Mouse (Mus musculus): Measurements from ENCODE around the gene Fgd3. TPM values are rescaled to one million over a fixed set of nuclear protein-coding genes. Genes with fewer than 3 reads are reported as not detected.

The Fgd3 gene
- polyA plus RNA-seq, 1 experiment: 0.37 TPM

DNA sequence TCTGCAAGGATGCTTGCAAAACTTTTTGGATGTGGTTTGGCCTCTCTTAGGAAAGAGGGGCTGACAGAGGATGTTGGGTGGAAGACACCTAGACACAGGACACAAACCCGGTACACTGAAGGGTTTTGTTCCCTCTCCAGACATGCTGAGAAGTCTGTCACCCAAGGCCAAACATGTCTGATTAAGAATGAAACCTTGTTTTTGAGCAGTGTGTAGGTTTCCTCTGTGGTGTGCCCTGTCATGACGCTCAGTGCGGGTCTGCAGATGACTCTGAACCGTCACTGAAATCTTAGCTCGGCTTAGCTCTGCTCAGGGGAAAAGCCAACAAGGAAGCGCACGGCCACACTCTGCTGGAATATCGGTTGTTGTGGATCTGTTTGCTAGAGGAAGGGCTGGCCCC, 49.6 kb downstream of the Fgd3 start:
- no peaks in the 10 kb centered on the region for H3K27me3 ChIP-seq (ENCODE audit: control insufficient read depth, insufficient read depth, low read length, poor library complexity, severe bottlenecking)
- H3K36me3 ChIP-seq (ENCODE audit: control insufficient read depth, insufficient read depth, low read length, poor library complexity, severe bottlenecking): no peaks in the 10 kb centered on the region
- no peaks in the 10 kb centered on the region for H3K9me3 ChIP-seq (replicated peaks; ENCODE audit: control insufficient read depth, insufficient read depth, low read length, poor library complexity, severe bottlenecking)
- no peak overlapping the region for H3K27ac ChIP-seq (ENCODE audit: insufficient read depth, low read length)
- TF ChIP-seq POLR2A (IDR thresholded peaks at IDR 0.05; ENCODE audit: insufficient read depth, low read length): no peak
- no peak for TF ChIP-seq CTCF (IDR thresholded peaks at IDR 0.05; ENCODE audit: low read depth, low read length)
- no peak for TF ChIP-seq EP300 (IDR thresholded peaks at IDR 0.05; ENCODE audit: insufficient read depth, low read depth, low read length)
- no peak overlapping the region for H3K9ac ChIP-seq (ENCODE audit: low read depth, poor library complexity, severe bottlenecking)
- H3K4me3 ChIP-seq (ENCODE audit: low read depth, low read length): no peak overlapping the region
- H3K4me1 ChIP-seq (ENCODE audit: control insufficient read depth, insufficient read depth, low read length): no peaks in the 10 kb centered on the region

GRCm38 (mm10) chr13:49267645-49268044, 52.5 kb downstream of the Fgd3 start:
- Histone ChIP-seq H3K9me3 (replicated peaks; ENCODE audit: control insufficient read depth, insufficient read depth, low read length, poor library complexity, severe bottlenecking) (no peaks in the 10 kb centered on the region), H3K4me1 (ENCODE audit: control insufficient read depth, insufficient read depth, low read length) (no peaks in the 10 kb centered on the region), H3K27ac (ENCODE audit: insufficient read depth, low read length) (no peak overlapping the region), H3K36me3 (ENCODE audit: control insufficient read depth, insufficient read depth, low read length, poor library complexity, severe bottlenecking) (no peaks in the 10 kb centered on the region), H3K9ac (ENCODE audit: low read depth, poor library complexity, severe bottlenecking) (no peak overlapping the region), H3K4me3 (ENCODE audit: low read depth, low read length) (no peak overlapping the region), H3K27me3 (ENCODE audit: control insufficient read depth, insufficient read depth, low read length, poor library complexity, severe bottlenecking) (no peaks in the 10 kb centered on the region)
- no peak for TF ChIP-seq POLR2A (IDR thresholded peaks at IDR 0.05; ENCODE audit: insufficient read depth, low read length)

DNA sequence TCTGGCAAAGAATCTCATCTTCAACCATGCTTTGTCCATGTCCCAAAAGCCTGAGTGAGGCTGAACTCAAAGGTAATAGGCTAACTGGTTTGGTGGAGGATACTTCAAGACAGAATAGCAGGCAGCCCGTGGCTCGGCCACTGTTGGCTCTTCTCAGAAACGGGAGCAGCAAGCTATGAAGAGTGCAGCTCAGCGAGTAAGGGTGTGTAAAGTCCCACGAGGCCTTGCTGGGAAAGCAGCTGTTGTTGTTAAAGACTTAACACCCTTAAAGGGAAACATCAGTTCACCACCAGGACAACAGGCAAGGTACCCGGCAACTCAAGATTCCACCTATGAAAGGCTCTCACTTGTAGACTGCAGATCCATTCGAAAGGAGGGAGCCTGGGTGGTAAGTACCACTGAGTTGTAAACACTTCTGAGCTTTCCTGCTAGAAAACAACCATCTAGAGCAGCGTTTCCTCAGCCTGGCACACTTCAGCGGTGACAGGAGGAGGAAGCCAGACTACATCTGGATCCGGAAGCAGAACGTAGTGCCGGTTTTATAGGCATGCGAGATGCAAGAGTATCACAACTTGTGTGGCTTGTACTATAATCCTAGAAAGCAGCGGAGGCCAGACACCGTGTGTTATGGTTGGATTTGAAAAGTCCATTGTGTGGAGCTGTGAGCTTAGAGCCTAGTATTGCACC, 59.9 kb downstream of the Fgd3 start:
- Histone ChIP-seq H3K4me3 (ENCODE audit: low read depth, low read length) (no peak overlapping the region), H3K9ac (ENCODE audit: low read depth, poor library complexity, severe bottlenecking) (no peak overlapping the region), H3K4me1 (ENCODE audit: control insufficient read depth, insufficient read depth, low read length) (no peaks in the 10 kb centered on the region), H3K9me3 (replicated peaks; ENCODE audit: control insufficient read depth, insufficient read depth, low read length, poor library complexity, severe bottlenecking) (no peaks in the 10 kb centered on the region), H3K27ac (ENCODE audit: insufficient read depth, low read length) (no peak overlapping the region), H3K27me3 (ENCODE audit: control insufficient read depth, insufficient read depth, low read length, poor library complexity, severe bottlenecking) (no peaks in the 10 kb centered on the region), H3K36me3 (ENCODE audit: control insufficient read depth, insufficient read depth, low read length, poor library complexity, severe bottlenecking) (no peaks in the 10 kb centered on the region)
- TF ChIP-seq POLR2A (IDR thresholded peaks at IDR 0.05; ENCODE audit: insufficient read depth, low read length) (no peak), EP300 (IDR thresholded peaks at IDR 0.05; ENCODE audit: insufficient read depth, low read depth, low read length) (no peak), CTCF (IDR thresholded peaks at IDR 0.05; ENCODE audit: low read depth, low read length) (no peak)

GRCm38 (mm10) chr13:49257819-49258313, 62.2 kb downstream of the Fgd3 start:
- Histone ChIP-seq H3K36me3 (ENCODE audit: control insufficient read depth, insufficient read depth, low read length, poor library complexity, severe bottlenecking) (no peaks in the 10 kb centered on the region), H3K9me3 (replicated peaks; ENCODE audit: control insufficient read depth, insufficient read depth, low read length, poor library complexity, severe bottlenecking) (no peaks in the 10 kb centered on the region), H3K4me3 (ENCODE audit: low read depth, low read length) (no peak overlapping the region), H3K27ac (ENCODE audit: insufficient read depth, low read length) (no peak overlapping the region), H3K4me1 (ENCODE audit: control insufficient read depth, insufficient read depth, low read length) (no peaks in the 10 kb centered on the region), H3K27me3 (ENCODE audit: control insufficient read depth, insufficient read depth, low read length, poor library complexity, severe bottlenecking) (no peaks in the 10 kb centered on the region), H3K9ac (ENCODE audit: low read depth, poor library complexity, severe bottlenecking) (no peak overlapping the region)
- TF ChIP-seq POLR2A (IDR thresholded peaks at IDR 0.05; ENCODE audit: insufficient read depth, low read length) (no peak), CTCF (IDR thresholded peaks at IDR 0.05; ENCODE audit: low read depth, low read length) (no peak), EP300 (IDR thresholded peaks at IDR 0.05; ENCODE audit: insufficient read depth, low read depth, low read length) (no peak)

DNA sequence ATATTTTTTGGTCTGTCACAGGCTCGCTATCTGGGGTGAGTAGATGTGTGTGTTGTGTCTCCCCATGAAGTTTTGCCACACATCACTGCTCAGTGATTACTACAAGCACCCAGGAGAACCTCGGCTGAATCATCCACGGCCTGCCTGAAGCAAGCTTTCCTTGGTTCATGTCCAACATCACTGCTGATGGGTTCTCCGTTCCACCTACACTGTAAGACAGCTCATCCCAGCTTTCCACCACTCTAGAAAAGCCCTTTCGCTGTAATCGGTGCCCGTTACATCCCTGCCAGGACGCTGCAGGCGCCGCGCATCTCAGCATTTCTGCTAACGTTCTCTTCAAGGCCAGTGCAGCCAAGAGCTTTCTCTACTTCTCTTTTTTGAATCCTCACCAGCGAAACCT, 67.4 kb downstream of the Fgd3 start:
- Histone ChIP-seq H3K27me3 (ENCODE audit: control insufficient read depth, insufficient read depth, low read length, poor library complexity, severe bottlenecking) (no peaks in the 10 kb centered on the region), H3K9ac (ENCODE audit: low read depth, poor library complexity, severe bottlenecking) (no peak overlapping the region), H3K4me3 (ENCODE audit: low read depth, low read length) (no peak overlapping the region), H3K36me3 (ENCODE audit: control insufficient read depth, insufficient read depth, low read length, poor library complexity, severe bottlenecking) (no peaks in the 10 kb centered on the region), H3K4me1 (ENCODE audit: control insufficient read depth, insufficient read depth, low read length) (peaks cover 2% of the 10 kb centered on the region), H3K27ac (ENCODE audit: insufficient read depth, low read length) (no peak overlapping the region), H3K9me3 (replicated peaks; ENCODE audit: control insufficient read depth, insufficient read depth, low read length, poor library complexity, severe bottlenecking) (no peaks in the 10 kb centered on the region)
- TF ChIP-seq POLR2A (IDR thresholded peaks at IDR 0.05; ENCODE audit: insufficient read depth, low read length) (no peak), EP300 (IDR thresholded peaks at IDR 0.05; ENCODE audit: insufficient read depth, low read depth, low read length) (no peak), CTCF (IDR thresholded peaks at IDR 0.05; ENCODE audit: low read depth, low read length) (no peak)

GRCm38 (mm10) chr13:49252113-49252512, 68.0 kb downstream of the Fgd3 start:
- no peak overlapping the region for H3K9ac ChIP-seq (ENCODE audit: low read depth, poor library complexity, severe bottlenecking)
- H3K27ac ChIP-seq (ENCODE audit: insufficient read depth, low read length): no peak overlapping the region

More at GRCm38 (mm10) chr13:49252113-49252512, 68.0 kb downstream of the Fgd3 start:
- Histone ChIP-seq H3K36me3 (ENCODE audit: control insufficient read depth, insufficient read depth, low read length, poor library complexity, severe bottlenecking) (no peaks in the 10 kb centered on the region), H3K9me3 (replicated peaks; ENCODE audit: control insufficient read depth, insufficient read depth, low read length, poor library complexity, severe bottlenecking) (no peaks in the 10 kb centered on the region), H3K4me3 (ENCODE audit: low read depth, low read length) (no peak overlapping the region), H3K27me3 (ENCODE audit: control insufficient read depth, insufficient read depth, low read length, poor library complexity, severe bottlenecking) (no peaks in the 10 kb centered on the region), H3K4me1 (ENCODE audit: control insufficient read depth, insufficient read depth, low read length) (peaks cover 2% of the 10 kb centered on the region)
- TF ChIP-seq EP300 (IDR thresholded peaks at IDR 0.05; ENCODE audit: insufficient read depth, low read depth, low read length): no peak
- no peak for TF ChIP-seq POLR2A (IDR thresholded peaks at IDR 0.05; ENCODE audit: insufficient read depth, low read length)
- no peak for TF ChIP-seq CTCF (IDR thresholded peaks at IDR 0.05; ENCODE audit: low read depth, low read length)
